Mouse (Mus musculus) inflammation-experienced regulatory T-cells (primary cell): ENCODE results near the gene Cybb. TPM values are rescaled to one million over a fixed set of nuclear protein-coding genes. Genes with fewer than 3 reads are reported as not detected.

ENCODE experiments used
- polyA plus RNA-seq, 2 experiments: library from polyadenylated mRNA; unstranded; fragments of 100-300 nt; shearing (Covaris generic); gene quantifications; one replicate each; pipeline ENCODE4 v1.2.1; 2017

Cybb gene
- polyA plus RNA-seq: 10 to 100 TPM; 13.3 to 38.5 TPM

GRCm38 (mm10) chrX:9487671-9488070 lies at the start of gene Cybb:
TSS of gene Cybb (minus strand) at chrX:9487771.

Other genes with a start within 250 kb of the Cybb start
- gene Gm14862, start 230.9 kb downstream of the Cybb start, polyA plus RNA-seq: not detected
- 1 to 10 TPM; 2.5 to 9.3 TPM for gene Xk, start 215.0 kb downstream of the Cybb start, polyA plus RNA-seq
- under 1 TPM in 1 of 2 experiments, not detected in 1; 0.57 TPM for gene H2al1m, start 204.0 kb downstream of the Cybb start, polyA plus RNA-seq
- under 1 TPM in 1 of 2 experiments, not detected in 1; 0.54 TPM for gene H2al1k, start 137.1 kb downstream of the Cybb start, polyA plus RNA-seq
- not detected for gene H2al1o, start 84.6 kb upstream of the Cybb start, polyA plus RNA-seq
- 10 to 100 TPM; 36.9 to 47.9 TPM for gene Dynlt3, start 175.2 kb upstream of the Cybb start, polyA plus RNA-seq